Mouse (Mus musculus) heart, adult 8-10 months (tissue): ENCODE data around the gene Zfp978. TPM values are rescaled to one million over a fixed set of nuclear protein-coding genes. Genes with fewer than 3 reads are reported as not detected.
"Not testable (repeated sequence)": the region's sequence is repeated elsewhere in the genome, so short reads cannot be mapped to it uniquely, and the experiment has no call there.

Experiments used
- DNase-seq: peaks from one replicate; pipeline ENCODE4 v3.0.0; 2022; ENCODE audit warnings: low spot score
- total RNA-seq, 4 experiments: library from RNA; stranded (reverse); gene quantifications; 2 replicates each; pipeline ENCODE4 v1.2.4; 2022

The Zfp978 gene
- under 1 TPM in 1 of 4 experiments, not detected in 3; 0.98 TPM for total RNA-seq

- not testable (repeated sequence) for DNase-seq
Measured at GRCm38 (mm10) chr4:147361003-147361402, at the start of gene Zfp978. Zfp978 (plus strand) TSS chr4:147361303.

GRCm38 (mm10) chr4:147335036-147335690 is 25.9 kb upstream of the Zfp978 start:
- not testable (repeated sequence) for DNase-seq

- DNase-seq = not testable (repeated sequence)
Measured at GRCm38 (mm10) chr4:147335691-147336367, 25.3 kb upstream of the Zfp978 start.

- not testable (repeated sequence) for DNase-seq
Measured at GRCm38 (mm10) chr4:147336368-147337195, 24.5 kb upstream of the Zfp978 start.

GRCm38 (mm10) chr4:147337520-147337919 is 23.6 kb upstream of the Zfp978 start:
- DNase-seq = not testable (repeated sequence)

- no peak for DNase-seq
Measured at GRCm38 (mm10) chr4:147338032-147338610, 23.0 kb upstream of the Zfp978 start.

- not testable (repeated sequence) for DNase-seq
Measured at GRCm38 (mm10) chr4:147338706-147339105, 22.4 kb upstream of the Zfp978 start.

GRCm38 (mm10) chr4:147339601-147340219 is 21.4 kb upstream of the Zfp978 start:
- DNase-seq = not testable (repeated sequence)

- not testable (repeated sequence) for DNase-seq
Measured at GRCm38 (mm10) chr4:147340236-147340635, 20.9 kb upstream of the Zfp978 start.

- DNase-seq = not testable (repeated sequence)
Measured at GRCm38 (mm10) chr4:147340876-147341275, 20.2 kb upstream of the Zfp978 start.

- DNase-seq = not testable (repeated sequence)
Measured at GRCm38 (mm10) chr4:147343042-147343908, 17.8 kb upstream of the Zfp978 start.

- not testable (repeated sequence) for DNase-seq
Measured at GRCm38 (mm10) chr4:147345061-147345554, 16.0 kb upstream of the Zfp978 start.

GRCm38 (mm10) chr4:147346361-147347035 is 14.6 kb upstream of the Zfp978 start:
- DNase-seq = not testable (repeated sequence)

GRCm38 (mm10) chr4:147347300-147347699 is 13.8 kb upstream of the Zfp978 start:
- not testable (repeated sequence) for DNase-seq

- not testable (repeated sequence) for DNase-seq
Measured at GRCm38 (mm10) chr4:147347880-147348279, 13.2 kb upstream of the Zfp978 start.

- DNase-seq = not testable (repeated sequence)
Measured at GRCm38 (mm10) chr4:147348401-147348800, 12.7 kb upstream of the Zfp978 start.

GRCm38 (mm10) chr4:147348906-147349686 is 12.0 kb upstream of the Zfp978 start:
- not testable (repeated sequence) for DNase-seq

- DNase-seq = not testable (repeated sequence)
Measured at GRCm38 (mm10) chr4:147349687-147350415, 11.3 kb upstream of the Zfp978 start.
